Mouse (Mus musculus): ENCODE measurements at regions not wholly inside any gene's neighbourhood (a gene's known extent, or its start where the extent isn't known, plus 50 kb on each side); places are given as distances from the start of the nearest gene placed in this dataset.

DNA sequence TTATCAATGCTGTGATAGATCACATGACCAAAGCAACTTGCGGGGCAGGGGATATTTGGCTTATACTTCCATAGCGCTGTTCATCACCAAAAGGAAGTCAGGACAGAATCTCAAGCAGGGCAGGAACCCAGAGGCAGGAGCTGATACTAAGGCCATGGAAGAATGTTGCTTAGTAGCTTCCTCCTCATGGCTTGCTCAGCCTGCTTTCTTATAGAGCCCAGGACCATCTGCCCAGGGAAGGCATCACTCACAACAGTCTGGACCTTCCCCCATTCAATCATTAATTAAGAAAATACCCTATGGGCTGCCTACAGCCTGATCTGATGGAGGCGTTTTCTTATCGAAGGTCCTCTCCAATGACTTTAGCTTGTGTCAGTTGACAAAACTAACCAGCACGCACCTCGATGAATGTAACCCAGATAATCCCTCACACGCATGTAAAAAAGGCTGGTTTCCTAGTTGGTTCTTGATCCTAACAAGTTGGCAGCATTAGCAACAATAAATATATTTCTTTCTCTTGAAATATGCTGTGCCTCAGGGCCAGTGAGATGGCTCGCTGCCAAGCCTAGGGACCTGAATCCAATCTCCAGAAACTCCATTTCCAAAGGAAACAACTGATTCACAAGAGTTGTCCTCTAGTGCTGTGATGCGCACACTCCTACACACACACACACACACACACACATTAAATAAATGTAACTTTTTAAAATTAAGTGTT, 60.6 kb upstream of the Krtap11-1 start:
- no peak for ATAC-seq (replicated peaks; ENCODE audit: low read depth, poor library complexity, severe bottlenecking)

DNA sequence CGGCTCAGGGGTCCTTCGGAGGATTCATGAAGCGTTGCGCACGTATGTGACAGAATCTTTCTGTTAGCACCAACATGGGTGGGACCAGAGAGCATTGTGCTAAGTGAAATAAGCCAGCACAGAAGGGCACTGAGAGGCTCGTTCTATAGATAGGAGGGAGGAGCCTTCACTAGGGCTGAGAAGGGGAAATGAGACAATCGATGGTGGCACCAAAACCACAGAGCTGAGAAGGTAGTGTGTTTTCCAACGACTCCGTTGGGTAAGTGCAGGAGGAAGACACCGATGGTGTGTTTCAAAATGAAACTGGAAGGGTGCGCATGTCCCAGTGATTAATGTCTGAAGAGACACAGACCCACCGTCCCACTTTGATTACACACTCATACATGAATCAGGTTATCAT, 54.7 kb upstream of the Krtap11-1 start:
- peak; percentile 92 for ATAC-seq (replicated peaks; ENCODE audit: low read depth, poor library complexity, severe bottlenecking)

DNA sequence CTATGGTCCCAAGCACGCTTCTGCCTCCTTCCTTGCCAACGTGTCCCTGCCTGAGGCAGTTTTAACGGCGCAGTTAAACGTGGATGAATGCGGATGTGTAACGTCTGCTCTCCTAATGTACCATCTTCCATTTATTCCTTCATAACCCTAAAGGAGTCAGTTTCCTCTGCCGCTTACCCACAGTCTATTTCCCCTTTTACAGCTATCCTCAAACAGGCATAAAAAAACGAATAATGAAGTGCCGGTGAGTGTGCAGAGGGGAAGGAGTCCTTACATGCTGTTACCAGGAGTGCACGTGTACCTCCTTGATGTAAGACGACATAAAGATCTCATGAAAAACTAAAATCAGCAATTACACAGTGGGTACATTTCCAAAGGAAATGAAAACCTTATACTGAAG, 54.3 kb upstream of the Krtap11-1 start:
- ATAC-seq (replicated peaks; ENCODE audit: low read depth, poor library complexity, severe bottlenecking) = peak; percentile 55
